ENCODE assay signal across 10 mouse cellular contexts in the genomic region with DNA sequence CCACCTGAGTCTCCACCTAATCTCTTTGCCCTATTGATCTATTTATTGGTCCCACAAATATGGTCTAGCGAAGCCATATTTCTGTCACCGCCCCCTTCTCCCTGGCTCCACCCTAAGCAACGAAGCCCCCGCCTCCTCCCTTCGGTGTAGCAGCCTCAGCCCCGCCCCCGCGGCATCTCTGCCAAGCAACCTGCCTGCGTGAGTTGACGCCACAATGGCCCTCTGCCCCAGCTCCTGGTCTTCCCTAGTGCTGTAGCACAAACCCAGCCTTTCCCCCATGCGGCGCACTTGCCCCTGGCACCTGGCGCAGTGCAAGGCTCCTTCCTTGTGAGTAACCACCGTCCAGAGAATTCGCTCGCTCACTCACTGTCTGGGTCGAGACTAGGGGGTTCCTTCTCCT. TPM values are rescaled to one million over a fixed set of nuclear protein-coding genes. Genes with fewer than 3 reads are reported as not detected.
DNase-seq lines count a peak whose midpoint lies in the region; ATAC-seq lines count a peak whose summit lies in the region.
"Had no signal": no experiment of that assay in that cellular context is flagged by ENCODE, and none has a peak within 500 bp of the region (broad histone marks: within the 10 kb centered on the region; RNA-seq: fewer than 3 reads in every experiment).

No protein-coding gene starts in this region.

- H3K36me3 ChIP-seq in neural tube, embryonic 12.5 days = peaks cover 6% of the 10 kb centered on the region; the same call in 1 of the 2 replicates
- no peaks in the 10 kb centered on the region for H3K36me3 ChIP-seq in stomach, embryonic 15.5 days

- no peak overlapping the region for H3K27ac ChIP-seq in neural tube, embryonic 12.5 days
- H3K27ac ChIP-seq in stomach, embryonic 15.5 days = no peak overlapping the region
- H3K27ac ChIP-seq: kidney, postnatal 0 days had no signal

- H3K4me1 ChIP-seq in neural tube, embryonic 12.5 days = peaks cover 20% of the 10 kb centered on the region
- H3K4me1 ChIP-seq in stomach, embryonic 15.5 days = 0 out of 2 replicates have a peak, but pooled peaks cover 11% of the 10 kb centered on the region

- WGBS in neural tube, embryonic 12.5 days = 38% methylated on average over 17 of the region's 17 CpGs
- WGBS in stomach, embryonic 15.5 days = 35% methylated on average over 17 of the region's 17 CpGs

- no peak for ATAC-seq in neural tube, embryonic 12.5 days (ENCODE audit: low FRiP score, low read depth)
- no peak for ATAC-seq in stomach, embryonic 15.5 days (ENCODE audit: insufficient read depth, low FRiP score, low read depth)
- ATAC-seq: forebrain, embryonic 16.5 days had no signal

- H3K4me3 ChIP-seq in neural tube, embryonic 12.5 days = no peak overlapping the region
- no peak overlapping the region for H3K4me3 ChIP-seq in stomach, embryonic 15.5 days (replicated peaks)

- peak overlapping the region; percentile 29; the same call in 1 of the 2 replicates for H3K4me2 ChIP-seq in neural tube, embryonic 12.5 days (replicated peaks)
- H3K4me2 ChIP-seq in stomach, embryonic 15.5 days = 0 out of 2 replicates have a peak overlapping the region, but pooled peaks have one; percentile 3

- H3K9me3 ChIP-seq in neural tube, embryonic 12.5 days = no peaks in the 10 kb centered on the region
- no peaks in the 10 kb centered on the region for H3K9me3 ChIP-seq in stomach, embryonic 15.5 days

- no peak overlapping the region for H3K9ac ChIP-seq in neural tube, embryonic 12.5 days
- no peak overlapping the region for H3K9ac ChIP-seq in stomach, embryonic 15.5 days

- H3K27me3 ChIP-seq in neural tube, embryonic 12.5 days (replicated peaks) = 0 out of 2 replicates have a peak, but pooled peaks cover 3% of the 10 kb centered on the region
- peaks cover 8% of the 10 kb centered on the region; the same call in 1 of the 2 replicates for H3K27me3 ChIP-seq in stomach, embryonic 15.5 days (replicated peaks)

- peak; percentile 45 for DNase-seq in cerebellum, adult 8-10 months
- no peak for DNase-seq in cerebellum, adult 11-12 months
- DNase-seq in neural tube, embryonic 10.5 days (ENCODE audit: extremely low spot score, low spot score) = no peak
- DNase-seq in kidney, postnatal 14 days = peak; percentile 62
- DNase-seq in adipocyte (ENCODE audit: low spot score) = no peak
- no peak for DNase-seq in gastrocnemius, postnatal 10 days

RNA-seq across cellular contexts. Expression of a gene that starts 9.1 kb away (rescaled TPM):
- polyA plus RNA-seq in neural tube, embryonic 12.5 days (2016; fragmentation: Nextera tagmentation; extraction: Ambion mirVana) = 91.6 and 103 TPM in 2 replicates
- polyA plus RNA-seq in stomach, embryonic 15.5 days (2015; fragmentation: Nextera tagmentation; extraction: Ambion mirVana) = 29.6 and 32.2 TPM in 2 replicates
- 10 to 100 TPM; 25.1 to 25.6 TPM for total RNA-seq in gastrocnemius, postnatal 10 days (2021)

RNA-seq across cellular contexts. Expression of a gene that starts 9.1 kb away (rescaled TPM):
- polyA plus RNA-seq in neural tube, embryonic 12.5 days (2016; fragmentation: Nextera tagmentation; extraction: Ambion mirVana) = 0.84 and 1.0 TPM in 2 replicates
- 0.19 and 0.28 TPM in 2 replicates for polyA plus RNA-seq in stomach, embryonic 15.5 days (2015; fragmentation: Nextera tagmentation; extraction: Ambion mirVana)
- total RNA-seq in gastrocnemius, postnatal 10 days (2021) = under 1 TPM; 0.14 TPM

RNA-seq across cellular contexts. Expression of a gene that starts 14.3 kb away (rescaled TPM):
- polyA plus RNA-seq in neural tube, embryonic 12.5 days (2016; fragmentation: Nextera tagmentation; extraction: Ambion mirVana) = 20.5 TPM in 2 replicates
- polyA plus RNA-seq in stomach, embryonic 15.5 days (2015; fragmentation: Nextera tagmentation; extraction: Ambion mirVana) = 17.9 and 19.1 TPM in 2 replicates
- total RNA-seq in gastrocnemius, postnatal 10 days (2021) = 10 to 100 TPM; 11.1 to 15.4 TPM

RNA-seq across cellular contexts. Expression of a gene that starts 14.8 kb away (rescaled TPM):
- 167 and 246 TPM in 2 replicates for polyA plus RNA-seq in neural tube, embryonic 12.5 days (2016; fragmentation: Nextera tagmentation; extraction: Ambion mirVana)
- polyA plus RNA-seq in stomach, embryonic 15.5 days (2015; fragmentation: Nextera tagmentation; extraction: Ambion mirVana) = 42.0 and 45.8 TPM in 2 replicates
- total RNA-seq in gastrocnemius, postnatal 10 days (2021) = 1 to 10 TPM; 7.3 to 8.0 TPM

RNA-seq across cellular contexts. Expression of a gene that starts 24.8 kb away (rescaled TPM):
- 594 and 608 TPM in 2 replicates for polyA plus RNA-seq in neural tube, embryonic 12.5 days (2016; fragmentation: Nextera tagmentation; extraction: Ambion mirVana)
- polyA plus RNA-seq in stomach, embryonic 15.5 days (2015; fragmentation: Nextera tagmentation; extraction: Ambion mirVana) = 229 and 235 TPM in 2 replicates
- total RNA-seq in gastrocnemius, postnatal 10 days (2021) = 100 to 1,000 TPM; 160 to 172 TPM

Comparison
In these comparisons a context has a peak if more than half of its experiments do, and no peak if none do; other contexts are left out.
1. DNase-seq: peak in cerebellum, adult 8-10 months (single experiment) and kidney, postnatal 14 days (single experiment); none in cerebellum, adult 11-12 months (single experiment), neural tube, embryonic 10.5 days (single experiment), adipocyte (single experiment) and gastrocnemius, postnatal 10 days (single experiment).